Mouse (Mus musculus) CD8-positive naive resting alpha-beta T cell, adult 2 months (primary cell): ENCODE results near the gene Sec24a.
A peak's percentile ranks its signal among the peaks of the same experiment; 100 is the strongest.
"Not testable (repeated sequence)": the region's sequence is repeated elsewhere in the genome, so short reads cannot be mapped to it uniquely, and the experiment has no call there.

Source experiments
- DNase-seq, 2 experiments: peaks; one replicate each; pipeline ENCODE4 v3.0.0; 2022; ENCODE audit warnings: low read depth in 2 of 2, low spot score in 2 of 2

Sec24a gene

DNA sequence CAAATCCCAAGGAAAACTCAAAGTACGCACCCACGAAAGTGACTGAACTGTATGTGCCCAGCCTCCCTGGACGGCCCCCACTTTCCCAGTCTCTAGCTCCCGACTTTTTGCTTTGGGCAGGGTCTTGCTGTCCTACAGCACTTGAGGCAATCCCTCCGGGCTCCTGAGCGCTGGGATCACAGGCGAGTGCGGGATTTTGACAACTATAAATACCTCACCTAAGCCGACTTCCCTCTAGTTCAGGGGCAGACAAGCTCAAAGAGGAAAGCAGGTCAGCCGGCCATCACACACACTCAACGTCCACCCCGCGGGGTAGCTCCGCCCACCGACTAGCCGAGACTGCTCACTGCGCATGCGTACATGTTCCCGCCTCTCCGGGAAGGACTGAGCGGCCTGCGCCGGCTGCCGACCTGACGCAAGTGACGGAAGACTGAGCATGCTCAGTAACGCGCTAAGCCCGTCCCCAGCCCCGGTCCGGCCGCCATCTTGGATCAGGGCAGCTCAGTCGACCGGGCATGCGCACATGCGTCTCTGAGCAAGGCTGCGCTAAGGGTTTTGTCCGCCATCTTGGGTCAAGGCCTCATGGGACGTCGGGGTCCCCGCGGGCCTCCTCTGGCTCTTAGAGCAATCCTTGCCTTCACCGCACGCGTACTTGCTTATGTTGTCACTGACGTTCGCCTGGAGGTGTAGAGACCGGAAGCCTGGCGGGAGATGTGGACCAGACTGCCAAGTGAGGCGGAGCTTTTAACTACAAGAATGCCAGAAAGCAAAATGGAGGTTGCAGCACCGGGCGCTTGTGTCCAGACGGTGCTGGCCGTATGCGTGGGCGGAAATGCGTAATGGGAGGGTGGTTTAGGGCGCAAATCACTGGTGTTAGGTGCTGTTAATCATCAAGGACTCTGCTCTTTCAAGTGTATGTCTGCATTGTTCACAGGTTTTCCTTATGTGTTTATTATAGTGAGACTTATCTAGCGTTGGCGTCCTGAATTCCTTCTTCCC is 74.8 kb downstream of the Sec24a start, which contains the start of gene 0610009B22Rik:
0610009B22Rik (minus strand) TSS at position 545 of the 999 bp plus-strand sequence.
- DNase-seq, result peak; percentile 99

DNA sequence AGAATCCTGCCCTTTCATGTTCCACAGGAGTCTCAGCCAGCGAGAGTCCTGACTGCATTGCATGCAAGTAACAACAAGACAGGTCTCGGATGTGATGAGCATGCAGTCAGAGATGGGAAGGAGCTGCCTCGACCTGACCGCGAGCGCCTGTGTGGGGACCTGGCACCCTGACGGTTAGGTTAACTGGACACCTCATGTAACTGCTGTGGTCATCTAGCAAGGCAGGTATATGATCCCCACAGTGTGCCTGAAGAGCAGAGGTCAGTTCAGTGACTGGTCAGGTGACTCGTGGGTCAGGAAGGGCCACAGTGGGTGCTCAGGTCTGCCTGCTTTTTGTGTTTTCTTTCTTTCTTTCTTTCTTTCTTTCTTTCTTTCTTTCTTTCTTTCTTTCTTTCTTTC is 81.5 kb downstream of the Sec24a start:
- DNase-seq, result no peak

DNA sequence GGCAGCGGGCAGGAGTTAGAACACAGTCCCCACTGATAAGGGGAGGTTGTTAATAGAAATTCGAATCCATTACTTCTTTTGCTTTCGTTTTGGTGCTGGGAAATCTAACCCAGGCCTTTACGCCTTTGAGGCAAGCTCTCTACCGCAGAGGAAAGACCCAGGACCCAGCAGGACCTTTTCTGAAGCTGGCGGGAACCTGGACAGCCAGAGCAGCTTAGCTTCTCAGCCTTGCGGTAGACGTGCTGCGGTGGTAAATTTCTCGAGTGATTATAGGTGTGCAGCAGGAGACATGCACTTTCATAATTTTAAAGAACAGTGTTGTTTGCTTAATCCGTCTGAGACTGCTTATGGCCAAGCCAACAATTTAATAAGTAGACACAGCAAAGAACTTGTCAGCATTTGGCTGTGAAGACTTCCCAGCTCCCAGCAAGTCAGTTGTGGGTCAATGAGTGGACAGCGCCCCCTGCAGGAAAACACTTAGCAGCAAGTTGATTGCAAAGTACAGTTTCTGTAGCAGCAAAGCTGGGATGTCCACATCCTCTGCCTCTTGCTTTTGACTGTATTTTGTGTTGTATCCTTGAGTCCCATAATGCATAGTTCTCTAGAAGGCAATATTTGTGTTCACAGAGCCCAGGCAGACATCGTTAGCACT is 82.0 kb downstream of the Sec24a start:
- peak; percentile 84 to 90 for DNase-seq

DNA sequence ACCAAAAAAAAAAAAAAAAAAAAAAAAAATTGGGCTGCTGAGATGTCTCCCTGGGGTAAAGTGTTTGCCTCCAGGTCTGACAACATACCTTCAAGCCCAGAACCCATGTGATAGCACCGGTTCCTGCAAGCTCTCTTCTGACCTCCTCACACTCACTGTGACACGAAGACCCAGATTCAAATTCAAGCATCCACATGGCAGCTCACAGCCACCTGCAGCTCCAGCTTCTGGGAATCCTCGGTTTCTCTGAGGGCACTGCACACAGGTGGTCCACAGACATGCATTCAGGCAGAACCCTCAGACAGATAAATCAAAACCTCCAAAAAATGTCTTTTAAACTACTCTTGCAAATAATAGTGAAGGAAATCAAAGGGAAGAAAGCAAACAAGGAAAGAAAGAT is 84.0 kb downstream of the Sec24a start:
- no peak for DNase-seq

DNA sequence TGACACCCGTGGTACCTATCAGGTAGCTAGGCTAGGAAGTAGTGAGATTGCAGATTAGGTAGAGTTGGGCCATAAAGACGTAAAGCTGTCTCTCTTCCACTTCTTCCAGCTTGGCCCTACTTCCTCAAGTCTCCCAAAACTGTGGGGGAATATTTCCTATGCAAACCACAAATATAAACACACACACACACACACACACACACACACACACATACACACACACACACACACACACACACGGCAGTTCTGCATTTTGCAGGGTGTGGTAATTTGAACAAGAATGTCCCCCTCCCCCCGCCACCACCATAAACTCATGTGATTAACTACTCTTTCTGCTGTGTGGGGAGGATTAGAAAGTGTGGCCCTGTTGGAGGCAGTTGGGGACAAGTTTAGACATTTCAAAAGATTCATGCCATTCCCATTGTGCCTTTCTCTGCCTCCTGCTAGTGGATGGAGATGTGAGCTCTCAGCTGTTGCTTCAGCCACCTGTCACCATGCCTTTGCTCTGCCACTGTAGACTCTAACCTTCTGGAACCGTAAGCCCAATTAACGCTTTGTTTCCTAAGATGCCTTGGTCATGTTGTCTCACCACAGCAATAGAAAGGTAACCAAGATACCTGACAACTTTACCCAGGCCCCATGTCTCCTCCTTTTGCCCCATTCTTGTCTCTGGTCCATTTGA is 85.6 kb downstream of the Sec24a start:
- DNase-seq, result no peak

DNA sequence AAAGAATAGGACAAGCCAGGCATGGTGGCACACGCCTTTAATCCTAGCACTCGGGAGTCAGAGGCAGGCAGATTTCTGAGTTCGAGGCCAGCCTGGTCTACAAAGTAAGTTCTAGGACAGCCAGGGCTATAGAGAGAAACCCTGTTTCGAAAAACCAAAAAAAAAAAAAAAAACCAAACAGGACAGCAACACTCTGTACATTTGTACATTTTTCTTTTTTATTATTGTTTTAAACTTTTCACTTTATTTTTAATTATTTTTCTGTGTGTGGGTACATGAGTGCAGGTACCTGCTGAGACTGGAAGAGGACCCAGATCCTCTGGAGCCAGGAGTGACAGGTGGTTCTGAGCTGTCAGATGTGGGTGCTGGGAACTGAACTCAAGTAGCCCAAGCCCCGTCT is 88.0 kb downstream of the Sec24a start:
- DNase-seq, result no peak

DNA sequence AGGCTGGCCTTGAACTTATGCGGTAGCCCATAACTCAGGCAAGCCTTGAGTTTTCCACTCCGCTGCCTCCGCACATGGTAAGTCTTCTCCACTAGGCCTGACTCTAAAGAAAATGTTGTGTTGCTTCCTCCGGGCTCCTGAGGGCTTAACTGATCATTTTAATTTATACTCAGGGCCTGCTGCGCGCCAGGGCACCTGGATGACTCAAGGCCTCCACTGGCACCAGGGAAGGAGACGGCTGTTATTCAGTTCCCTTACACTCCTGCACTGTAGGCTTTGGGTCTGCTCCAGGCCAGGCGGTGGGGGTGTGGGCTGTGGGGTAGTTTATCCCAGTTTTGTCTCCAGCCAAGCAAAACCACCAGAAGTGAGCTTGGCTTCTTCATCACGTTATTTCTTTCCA is 90.1 kb downstream of the Sec24a start:
- no peak for DNase-seq

DNA sequence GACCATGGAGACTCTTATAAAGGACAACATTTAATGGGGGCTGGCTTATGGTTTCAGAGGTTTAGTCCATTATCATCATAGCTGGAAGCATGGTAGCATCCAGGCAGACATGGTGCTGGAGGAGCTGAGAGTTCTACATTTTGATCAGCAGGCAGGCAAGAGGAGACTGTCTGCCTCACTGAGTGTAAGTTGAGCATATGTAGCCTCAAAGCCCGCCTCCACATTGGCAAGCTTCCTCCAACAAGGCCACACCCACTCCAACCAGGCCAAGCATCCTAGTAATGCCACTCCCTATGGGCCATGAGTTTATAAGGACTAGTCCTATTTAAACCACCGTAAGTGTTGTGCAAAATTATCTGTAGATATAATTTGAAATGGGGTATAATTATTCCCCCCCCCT is 92.1 kb downstream of the Sec24a start:
- DNase-seq, result no peak

DNA sequence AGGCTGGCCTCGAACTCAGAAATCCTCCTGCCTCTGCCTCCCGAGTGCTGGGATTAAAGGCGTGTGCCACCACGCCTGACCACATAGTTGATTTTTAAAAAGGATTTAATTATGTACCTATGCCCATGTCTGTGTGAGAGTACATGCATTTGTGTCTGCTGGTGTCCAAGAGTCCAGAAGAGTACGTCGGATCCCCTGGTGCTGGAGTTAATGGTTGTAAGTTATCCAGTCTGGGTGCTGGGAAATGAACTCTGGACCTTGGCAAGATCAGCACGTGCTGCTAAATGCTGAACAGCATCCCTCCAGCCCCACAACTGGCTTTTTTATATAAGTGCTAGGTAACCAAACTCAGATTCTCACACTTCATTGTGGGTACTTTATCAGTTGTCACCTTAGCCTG is 92.6 kb downstream of the Sec24a start:
- DNase-seq, result no peak

DNA sequence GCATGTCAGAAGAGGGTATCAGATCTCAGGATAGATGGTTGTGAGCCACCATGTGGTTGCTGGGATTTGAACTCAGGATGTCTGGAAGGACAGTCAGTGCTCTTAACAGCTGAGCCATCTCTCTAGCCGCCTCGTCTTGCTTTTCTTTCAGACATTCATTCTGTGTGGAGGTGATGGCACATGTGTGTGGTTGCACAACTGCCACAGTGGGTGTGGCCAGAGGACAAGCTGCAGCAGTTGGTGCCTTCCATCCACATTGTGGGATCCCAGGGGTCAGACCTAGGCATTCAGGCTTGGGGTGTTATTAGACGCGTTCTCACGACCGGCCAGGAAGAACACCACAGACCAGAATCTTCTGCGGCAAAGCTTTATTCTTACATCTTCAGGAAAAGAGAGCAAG is 98.7 kb downstream of the Sec24a start:
- not testable (repeated sequence) for DNase-seq

DNA sequence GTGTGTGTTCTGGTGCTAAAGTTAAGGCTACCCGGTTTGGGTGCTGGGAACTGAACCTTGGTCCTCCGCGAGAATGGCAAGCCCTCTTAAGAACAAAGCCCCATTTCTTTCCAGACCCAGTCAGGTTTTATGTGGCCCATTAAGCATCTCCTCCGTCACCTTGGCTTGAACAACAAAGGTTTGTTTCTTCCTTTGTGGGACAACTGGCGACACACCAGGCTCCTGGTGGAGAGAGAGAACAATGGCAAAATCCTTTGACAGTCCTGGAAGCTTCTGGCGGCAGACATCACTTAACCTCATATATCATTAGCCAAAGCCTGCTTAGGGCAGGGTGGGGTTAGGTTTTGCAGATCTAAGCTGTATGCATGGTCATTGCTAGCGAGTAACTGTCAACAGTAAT is 100.8 kb downstream of the Sec24a start:
- no peak for DNase-seq

DNA sequence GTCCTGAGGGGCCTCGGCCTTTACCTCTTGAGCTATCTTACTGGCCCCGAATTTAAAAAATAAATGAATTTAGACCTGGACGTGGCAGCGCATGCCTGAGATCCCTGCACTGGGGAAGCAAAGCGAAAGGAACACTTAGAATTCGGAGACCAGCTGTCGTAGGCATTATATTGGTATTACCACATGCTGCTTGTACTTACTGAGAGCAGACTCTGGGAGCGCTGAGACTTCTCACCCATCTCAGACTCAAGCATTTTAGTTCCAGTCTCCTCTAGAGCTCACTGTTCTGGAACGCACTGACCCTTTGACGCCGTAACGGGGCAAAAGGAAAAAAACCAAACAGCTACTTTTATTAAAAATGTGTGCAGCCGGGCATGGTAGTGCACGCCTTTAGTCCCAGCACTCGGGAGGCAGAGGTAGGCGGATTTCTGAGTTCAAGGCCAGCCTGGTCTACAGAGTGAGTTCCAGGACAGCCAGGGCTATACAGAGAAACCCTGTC is 101.5 kb downstream of the Sec24a start:
- DNase-seq, result no peak

DNA sequence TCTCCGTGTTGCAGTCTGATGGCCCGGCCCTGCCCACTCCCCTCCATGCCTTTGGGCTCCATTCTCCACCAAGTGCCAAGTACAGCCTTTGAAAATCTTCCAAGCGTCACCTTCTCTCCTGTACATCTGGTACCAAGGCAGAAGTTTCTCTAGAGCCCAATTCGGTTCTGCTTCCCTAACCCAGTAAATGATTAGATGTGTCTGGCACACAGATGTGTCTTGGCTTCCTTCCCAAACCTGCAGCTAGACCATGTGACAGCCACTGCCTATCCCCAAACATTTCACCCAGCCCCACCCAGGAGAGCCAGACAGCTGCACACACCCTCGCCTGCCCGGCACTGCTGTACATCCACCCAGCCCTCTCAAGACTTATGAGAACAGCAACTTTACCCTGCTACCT is 104.7 kb downstream of the Sec24a start:
- no peak for DNase-seq

DNA sequence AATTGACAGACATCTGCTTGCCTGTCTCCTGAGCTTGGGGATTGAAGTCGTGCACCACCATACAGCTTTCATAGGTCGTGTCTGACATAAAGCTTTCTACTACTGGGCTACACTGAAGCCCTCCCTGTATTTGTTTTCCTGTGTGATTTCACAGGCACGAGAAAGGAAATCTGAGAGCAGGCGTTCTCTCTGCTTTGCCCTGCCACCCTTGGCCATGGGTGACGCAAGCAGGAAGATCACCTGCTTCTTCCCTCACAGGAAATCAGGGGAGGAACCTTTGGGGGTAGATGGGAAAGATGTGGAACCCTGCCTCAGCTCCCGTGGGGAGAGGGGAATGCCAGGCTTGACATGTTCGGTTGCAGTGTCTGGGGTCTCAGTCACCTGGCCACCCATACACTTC is 105.1 kb downstream of the Sec24a start:
- no peak for DNase-seq

DNA sequence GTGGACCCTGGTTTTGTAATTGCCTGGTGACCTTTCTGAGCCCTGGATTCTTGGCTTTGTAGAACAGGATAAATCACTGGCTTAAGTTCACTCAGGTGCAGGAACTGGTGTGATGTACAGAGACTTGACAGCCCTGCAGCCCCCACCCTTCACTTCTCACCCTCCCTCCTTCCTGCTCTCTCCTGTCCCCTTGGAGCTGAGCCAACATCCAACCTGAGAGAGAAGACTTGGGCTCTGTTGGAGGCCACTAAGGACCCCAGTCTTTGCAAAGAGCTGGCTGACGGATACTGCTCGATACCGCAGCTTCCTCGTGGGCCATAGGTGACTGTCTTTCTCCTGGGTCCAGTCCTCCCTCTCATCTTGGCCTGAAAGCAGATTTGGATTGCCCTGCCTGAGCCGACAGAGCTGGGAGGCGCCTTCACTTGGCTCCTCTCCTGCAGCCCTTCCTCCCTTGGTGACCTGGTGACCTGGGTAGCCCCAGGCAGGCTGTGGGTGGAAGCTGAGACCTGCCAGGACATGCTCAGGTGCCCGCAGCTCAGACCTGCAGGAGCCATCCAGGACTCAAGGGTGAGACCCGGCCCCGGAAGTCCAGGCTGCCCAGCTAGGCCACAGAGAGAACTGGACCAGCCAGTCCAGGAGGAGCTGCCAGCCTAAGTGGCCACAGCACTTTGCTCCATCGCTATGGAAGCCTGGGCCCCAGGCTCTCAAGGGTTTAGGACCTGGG is 106.5 kb downstream of the Sec24a start:
- DNase-seq, result no peak

DNA sequence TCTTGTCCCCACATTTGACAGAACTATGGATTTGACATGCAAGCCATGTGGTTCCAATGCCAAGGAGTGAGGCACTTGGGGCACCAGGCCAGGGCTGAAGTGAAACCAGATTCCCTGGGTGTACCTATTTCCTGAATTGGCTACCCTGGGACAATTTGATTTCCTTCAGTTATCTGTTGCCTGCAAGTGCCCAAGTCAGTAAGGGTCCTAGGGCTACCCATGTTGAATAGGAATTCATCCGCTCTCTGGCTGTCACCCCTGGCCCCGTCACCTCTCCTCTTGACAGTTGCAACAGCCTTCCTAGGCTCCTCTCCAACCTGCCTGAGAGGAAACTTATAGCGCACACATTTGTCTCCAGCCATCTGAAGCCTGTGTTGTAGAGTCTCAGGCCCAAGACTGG is 108.5 kb downstream of the Sec24a start:
- DNase-seq, result no peak

DNA sequence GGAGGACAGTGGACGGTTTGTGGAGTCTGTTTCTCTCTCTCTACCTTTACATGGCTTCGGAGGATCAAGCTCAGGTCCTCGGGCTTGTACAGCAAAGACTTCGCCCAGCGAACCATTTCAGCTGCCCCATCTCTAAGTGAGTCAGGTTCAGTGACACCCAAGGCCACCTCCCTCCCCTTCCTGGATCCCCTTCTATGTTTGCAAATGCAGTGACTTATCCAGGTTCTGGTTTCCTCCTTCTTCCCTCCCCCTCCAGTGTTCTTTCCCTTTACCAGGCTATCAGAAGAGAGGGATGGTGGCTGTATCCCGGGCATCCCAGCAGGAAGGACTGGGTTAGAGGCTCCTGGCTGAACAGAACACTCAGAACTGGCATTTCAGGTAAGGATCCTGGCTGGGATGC is 109.7 kb downstream of the Sec24a start:
- no peak for DNase-seq

DNA sequence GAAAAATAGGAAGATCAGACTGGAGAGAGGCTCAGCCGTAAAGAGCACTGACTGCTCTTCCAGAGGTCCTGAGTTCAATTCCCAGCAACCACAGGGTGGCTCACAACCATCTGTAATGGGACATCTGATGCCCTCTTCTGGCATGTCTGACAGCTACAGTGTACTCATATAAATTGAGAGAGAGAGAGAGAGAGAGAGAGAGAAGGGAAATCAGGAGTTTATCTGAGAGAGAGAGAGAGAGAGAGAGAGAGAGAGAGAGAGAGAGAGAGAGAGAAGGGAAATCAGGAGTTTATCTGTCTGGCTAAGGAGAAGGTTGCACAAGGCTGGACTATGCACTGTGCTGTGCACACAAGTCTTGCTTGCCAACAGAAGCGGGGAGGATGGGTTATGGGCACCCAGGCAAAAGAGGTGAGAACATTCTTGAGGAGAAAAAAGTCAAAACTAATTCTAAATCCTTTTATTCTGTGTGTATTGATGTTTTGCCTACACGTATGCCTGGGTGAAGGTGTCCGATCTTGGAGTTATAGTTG is 110.5 kb downstream of the Sec24a start:
- DNase-seq, result no peak

DNA sequence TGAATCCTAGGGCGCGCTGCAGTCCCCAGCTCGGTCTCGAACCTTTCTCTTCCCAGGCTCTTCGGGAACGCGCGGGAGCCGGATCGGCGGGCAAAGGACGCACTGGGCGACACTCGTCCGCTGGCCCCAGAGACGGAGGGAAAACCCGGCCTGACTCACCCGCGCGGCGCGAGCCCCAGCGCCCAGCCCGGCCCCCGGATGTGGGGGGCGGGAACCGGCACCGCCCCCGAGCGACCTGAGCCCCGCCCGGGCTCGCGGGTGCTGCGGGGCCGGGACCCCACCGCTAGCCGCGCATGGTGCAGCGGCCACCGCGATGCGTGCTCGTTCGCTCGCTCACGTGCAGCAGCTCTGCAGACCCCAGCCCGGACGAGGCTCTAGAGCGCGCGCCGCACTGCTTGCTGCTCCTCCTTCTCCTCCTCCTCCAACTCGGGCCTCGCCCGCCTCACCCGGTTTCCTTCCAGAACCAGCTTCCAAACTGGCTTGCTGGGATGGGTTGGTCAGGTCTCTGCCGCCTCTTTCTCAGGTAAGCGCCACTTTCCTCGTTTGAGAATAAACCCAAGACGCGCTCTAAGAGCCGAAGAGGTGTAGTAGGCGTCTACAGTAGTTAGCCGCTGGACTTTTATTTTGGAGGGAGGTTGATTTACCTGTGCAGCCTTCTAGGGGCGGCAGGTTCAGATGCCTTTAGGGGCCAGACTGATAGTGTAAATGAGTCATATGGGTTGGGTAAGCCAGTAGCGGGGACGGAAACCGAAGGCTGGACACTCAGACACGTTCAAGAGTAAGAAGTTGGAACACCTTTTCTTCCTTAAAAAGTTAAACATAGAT is 112.5 kb downstream of the Sec24a start, which contains the start of the genes N4bp3 and D930048N14Rik:
N4bp3 (minus strand) TSS at position 152 of the 825 bp plus-strand sequence.
D930048N14Rik (plus strand) TSS at position 264 of the 825 bp plus-strand sequence.
- peak; percentile 59 to 63 for DNase-seq

DNA sequence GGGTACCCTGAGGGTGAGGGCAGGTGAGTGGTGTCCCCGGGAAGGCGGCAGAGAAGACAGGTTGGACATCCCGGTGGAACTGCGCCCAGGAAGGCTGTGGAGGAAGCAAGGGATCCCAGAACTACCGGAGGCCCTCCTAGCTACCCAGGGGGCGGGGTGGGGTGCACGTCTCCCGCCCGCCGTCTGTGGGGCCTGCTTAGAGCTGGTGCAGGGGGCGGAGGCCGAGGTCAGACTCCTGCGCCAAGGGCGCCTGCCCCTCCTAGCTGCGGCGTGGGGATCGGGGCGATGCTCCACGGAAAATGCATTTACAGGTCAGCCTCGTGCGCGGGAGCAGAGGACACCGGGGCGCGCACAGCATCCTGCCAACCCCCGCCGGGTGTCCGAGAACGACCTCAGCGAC is 113.2 kb downstream of the Sec24a start:
- DNase-seq, result peak in 1 of 2 experiments; percentile 25
